Mouse (Mus musculus): ENCODE results near the gene Abca3.
A peak's percentile ranks its signal among the peaks of the same experiment; 100 is the strongest.

DNA sequence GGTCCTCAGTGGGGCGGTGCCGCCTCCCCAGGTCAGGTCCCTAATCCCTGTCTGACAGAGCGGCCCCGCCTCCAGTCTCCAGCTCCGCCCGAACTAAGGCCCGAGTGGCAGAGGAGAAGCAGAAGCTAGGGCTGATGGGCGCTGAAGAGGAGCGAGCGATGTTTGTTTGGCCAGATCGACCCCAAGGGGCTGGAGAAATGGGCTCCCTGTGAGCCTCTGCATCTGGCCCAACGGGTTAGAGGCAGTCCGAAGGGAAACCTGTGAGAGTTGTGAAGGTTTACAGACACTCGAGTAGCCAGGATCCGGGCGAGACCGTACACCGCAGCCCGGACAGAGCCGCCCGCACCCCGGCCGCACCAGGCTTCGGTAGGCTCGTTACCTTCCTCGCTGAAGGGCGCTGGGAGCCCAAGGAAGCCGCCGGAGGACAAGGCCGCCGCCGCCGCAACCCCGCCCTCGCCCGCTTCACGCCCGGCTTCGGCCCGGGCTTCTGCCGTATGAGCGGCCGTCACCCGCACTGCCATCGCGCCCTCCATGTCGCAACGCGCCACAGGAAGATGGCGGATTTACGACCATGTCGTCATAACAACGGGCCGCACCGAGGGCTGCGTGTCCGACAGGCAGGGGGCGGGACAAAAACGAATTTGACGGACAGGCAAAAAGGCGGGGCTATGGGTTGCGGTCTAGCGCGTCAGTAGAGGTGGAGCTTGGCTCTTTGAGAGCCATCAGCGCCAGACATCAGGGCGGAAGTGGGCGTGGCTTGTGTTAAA lies 103.2 kb downstream of the Abca3 start:
- TF ChIP-seq POLR2A (IDR thresholded peaks at IDR 0.05; ENCODE audit: borderline replicate concordance, extremely low read depth, insufficient read depth, insufficient read length, poor library complexity, severe bottlenecking) (peak; percentile 97), CTCF (IDR thresholded peaks at IDR 0.05; ENCODE audit: borderline replicate concordance, extremely low read depth, insufficient read depth, insufficient read length) (no peak)
